Mouse (Mus musculus) fibroblast of lung, adult 2 months (primary cell): ENCODE measurements around the gene Vmn1r158.
"Not testable (repeated sequence)": the region's sequence is repeated elsewhere in the genome, so short reads cannot be mapped to it uniquely, and the experiment has no call there.

Experiments used
- DNase-seq: peaks from one replicate; pipeline ENCODE4 v3.0.0-alpha.2; 2011; ENCODE audit warnings: low read depth

The Vmn1r158 gene

GRCm38 (mm10) chr7:22790682-22791081, at the start of gene Vmn1r158:
TSS of gene Vmn1r158 (minus strand) at chr7:22790782.
- not testable (repeated sequence) for DNase-seq

GRCm38 (mm10) chr7:22775981-22776380, 14.6 kb downstream of the Vmn1r158 start:
- DNase-seq, result not testable (repeated sequence)

- not testable (repeated sequence) for DNase-seq
Measured at GRCm38 (mm10) chr7:22761397-22761796, 29.2 kb downstream of the Vmn1r158 start, which contains the start of gene Vmn1r157. TSS of gene Vmn1r157 (plus strand) at chr7:22761697.
